8 mouse cellular contexts compared by ENCODE assay signal in genomic region chr12:108273466-108274312, GRCm38 (mm10). TPM values are rescaled to one million over a fixed set of nuclear protein-coding genes. Genes with fewer than 3 reads are reported as not detected.
A peak's percentile ranks its signal among the peaks of the same experiment; 100 is the strongest.
DNase-seq lines count a peak whose midpoint lies in the region; ATAC-seq lines count a peak whose summit lies in the region.

No protein-coding gene starts in this region.

- H3K27ac ChIP-seq in kidney, embryonic 15.5 days: peak overlapping the region; percentile 27; the same call in 1 of the 2 replicates
- no peak overlapping the region; the same call in 1 of the 2 replicates for H3K27ac ChIP-seq in brown adipose tissue, adult 24 weeks (replicated peaks; ENCODE audit: low read depth, low read length)
- H3K27ac ChIP-seq in forebrain, embryonic 16.5 days (ENCODE audit: low read length): 0 out of 2 replicates have a peak overlapping the region, but pooled peaks have one; percentile 14
- no peak overlapping the region for H3K27ac ChIP-seq in midbrain, embryonic 11.5 days (ENCODE audit: low read depth, low read length)

- peak overlapping the region; percentile 81 for H3K4me3 ChIP-seq in kidney, embryonic 15.5 days (replicated peaks)
- peak overlapping the region; percentile 63 for H3K4me3 ChIP-seq in brown adipose tissue, adult 24 weeks (ENCODE audit: insufficient read depth, low read depth, low read length)
- H3K4me3 ChIP-seq in forebrain, embryonic 16.5 days (replicated peaks; ENCODE audit: low read length): peak overlapping the region; percentile 73
- peak overlapping the region; percentile 73 for H3K4me3 ChIP-seq in midbrain, embryonic 11.5 days (ENCODE audit: low read depth, low read length)

- peak overlapping the region; percentile 73 for H3K9ac ChIP-seq in kidney, embryonic 15.5 days
- H3K9ac ChIP-seq in forebrain, embryonic 16.5 days (replicated peaks; ENCODE audit: low read depth, low read length): peak overlapping the region; percentile 77
- H3K9ac ChIP-seq in midbrain, embryonic 11.5 days (ENCODE audit: low read length): peak overlapping the region; percentile 90

- no peak for DNase-seq in kidney, postnatal 10 days
- DNase-seq in midbrain, embryonic 11.5 days (ENCODE audit: low spot score, missing footprints): peak; percentile 89
- DNase-seq in ovary, postnatal 36 days (ENCODE audit: low spot score): no peak
- no peak for DNase-seq in kidney, adult 18-20 months
- DNase-seq in left cerebral cortex, adult 11 months (ENCODE audit: low spot score): no peak

- H3K4me1 ChIP-seq in kidney, embryonic 15.5 days: peaks cover 89% of the 10 kb centered on the region
- peaks cover 44% of the 10 kb centered on the region for H3K4me1 ChIP-seq in brown adipose tissue, adult 24 weeks (ENCODE audit: control insufficient read depth, insufficient read depth, insufficient read length, low read length)
- H3K4me1 ChIP-seq in forebrain, embryonic 16.5 days (replicated peaks; ENCODE audit: control insufficient read depth, insufficient read depth, low read length): peaks cover 68% of the 10 kb centered on the region
- peaks cover 63% of the 10 kb centered on the region for H3K4me1 ChIP-seq in midbrain, embryonic 11.5 days (ENCODE audit: control insufficient read depth, insufficient read depth, low read length)

- no peaks in the 10 kb centered on the region for H3K36me3 ChIP-seq in kidney, embryonic 15.5 days
- H3K36me3 ChIP-seq in forebrain, embryonic 16.5 days (ENCODE audit: control insufficient read depth, insufficient read depth): no peaks in the 10 kb centered on the region
- H3K36me3 ChIP-seq in midbrain, embryonic 11.5 days (ENCODE audit: control insufficient read depth, insufficient read depth, low read length): 0 out of 2 replicates have a peak, but pooled peaks cover 3% of the 10 kb centered on the region

- H3K27me3 ChIP-seq in kidney, embryonic 15.5 days: peaks cover 15% of the 10 kb centered on the region; the same call in 1 of the 2 replicates
- H3K27me3 ChIP-seq in forebrain, embryonic 16.5 days (replicated peaks; ENCODE audit: control insufficient read depth, insufficient read depth, low read length): no peaks in the 10 kb centered on the region
- peaks cover 2% of the 10 kb centered on the region; the same call in 1 of the 2 replicates for H3K27me3 ChIP-seq in midbrain, embryonic 11.5 days (ENCODE audit: control insufficient read depth, insufficient read depth, low read length)

- WGBS in kidney, embryonic 15.5 days: 4% methylated on average over 21 of the region's 21 CpGs
- WGBS in forebrain, embryonic 16.5 days: 5% methylated on average over 21 of the region's 21 CpGs
- WGBS in midbrain, embryonic 11.5 days: 4% methylated on average over 21 of the region's 21 CpGs

- no peak for ATAC-seq in kidney, embryonic 15.5 days (replicated peaks; ENCODE audit: low FRiP score)
- ATAC-seq in forebrain, embryonic 16.5 days: no peak
- ATAC-seq in midbrain, embryonic 11.5 days (ENCODE audit: low FRiP score): no peak

- peak overlapping the region; percentile 97 for H3K4me2 ChIP-seq in kidney, embryonic 15.5 days
- peak overlapping the region; percentile 93 for H3K4me2 ChIP-seq in forebrain, embryonic 16.5 days (ENCODE audit: low read length)
- peak overlapping the region; percentile 98 for H3K4me2 ChIP-seq in midbrain, embryonic 11.5 days

- no peaks in the 10 kb centered on the region for H3K9me3 ChIP-seq in kidney, embryonic 15.5 days (replicated peaks)
- no peaks in the 10 kb centered on the region for H3K9me3 ChIP-seq in forebrain, embryonic 16.5 days (ENCODE audit: control insufficient read depth, low read length)
- H3K9me3 ChIP-seq in midbrain, embryonic 11.5 days (ENCODE audit: control insufficient read depth, low read length): no peaks in the 10 kb centered on the region

RNA-seq across cellular contexts. Expression of gene Ccdc85c, which starts 1.5 kb away (rescaled TPM):
- 7.7 and 8.1 TPM in 2 replicates for polyA plus RNA-seq in kidney, embryonic 15.5 days (2015; fragmentation: Nextera tagmentation; extraction: Ambion mirVana)
- polyA plus RNA-seq in brown adipose tissue, adult 24 weeks (2012; ENCODE audit: insufficient read depth, insufficient read length, missing spikeins): 2.3 and 3.3 TPM in 2 replicates
- polyA plus RNA-seq in forebrain, embryonic 16.5 days (2015; fragmentation: Nextera tagmentation; extraction: Ambion mirVana): 12.0 and 12.9 TPM in 2 replicates
- 19.2 and 20.4 TPM in 2 replicates for polyA plus RNA-seq in midbrain, embryonic 11.5 days (2014; fragmentation: Nextera tagmentation; extraction: Ambion mirVana)

RNA-seq across cellular contexts. Expression of gene Hhipl1, which starts 32.4 kb away (rescaled TPM):
- polyA plus RNA-seq in kidney, embryonic 15.5 days (2015; fragmentation: Nextera tagmentation; extraction: Ambion mirVana): 0.55 and 1.00 TPM in 2 replicates
- not detected in 2 replicates for polyA plus RNA-seq in brown adipose tissue, adult 24 weeks (2012; ENCODE audit: insufficient read depth, insufficient read length, missing spikeins)
- 1.6 and 2.3 TPM in 2 replicates for polyA plus RNA-seq in forebrain, embryonic 16.5 days (2015; fragmentation: Nextera tagmentation; extraction: Ambion mirVana)
- 2.7 and 3.5 TPM in 2 replicates for polyA plus RNA-seq in midbrain, embryonic 11.5 days (2014; fragmentation: Nextera tagmentation; extraction: Ambion mirVana)

Comparison
In these comparisons a context has a peak if more than half of its experiments do, and no peak if none do; other contexts are left out.
1. H3K27ac ChIP-seq: peak in kidney, embryonic 15.5 days (single experiment) and forebrain, embryonic 16.5 days (single experiment); none in brown adipose tissue, adult 24 weeks (single experiment) and midbrain, embryonic 11.5 days (single experiment).
2. Peak in every context shown above with its lines, with median percentiles within 50 percentile points of each other: H3K4me2 ChIP-seq, H3K4me3 ChIP-seq and H3K9ac ChIP-seq.